Mouse (Mus musculus): ENCODE results near the gene Pi4k2b. TPM values are rescaled to one million over a fixed set of nuclear protein-coding genes. Genes with fewer than 3 reads are reported as not detected.
A peak's percentile ranks its signal among the peaks of the same experiment; 100 is the strongest.
"Not testable (repeated sequence)": the region's sequence is repeated elsewhere in the genome, so short reads cannot be mapped to it uniquely, and the experiment has no call there.

Pi4k2b gene
- total RNA-seq (2021): 1 to 10 TPM; 1.2 TPM
- long read RNA-seq, experiment 1, partial matches to known transcripts: 0 of 1 reads
- long read RNA-seq, experiment 1, other reads (novel, unspliced or antisense): 0 of 1 reads
- long read RNA-seq, experiment 2, partial matches to known transcripts: 0 of 2 reads
- long read RNA-seq, experiment 2, other reads (novel, unspliced or antisense): 1 of 2 reads

DNA sequence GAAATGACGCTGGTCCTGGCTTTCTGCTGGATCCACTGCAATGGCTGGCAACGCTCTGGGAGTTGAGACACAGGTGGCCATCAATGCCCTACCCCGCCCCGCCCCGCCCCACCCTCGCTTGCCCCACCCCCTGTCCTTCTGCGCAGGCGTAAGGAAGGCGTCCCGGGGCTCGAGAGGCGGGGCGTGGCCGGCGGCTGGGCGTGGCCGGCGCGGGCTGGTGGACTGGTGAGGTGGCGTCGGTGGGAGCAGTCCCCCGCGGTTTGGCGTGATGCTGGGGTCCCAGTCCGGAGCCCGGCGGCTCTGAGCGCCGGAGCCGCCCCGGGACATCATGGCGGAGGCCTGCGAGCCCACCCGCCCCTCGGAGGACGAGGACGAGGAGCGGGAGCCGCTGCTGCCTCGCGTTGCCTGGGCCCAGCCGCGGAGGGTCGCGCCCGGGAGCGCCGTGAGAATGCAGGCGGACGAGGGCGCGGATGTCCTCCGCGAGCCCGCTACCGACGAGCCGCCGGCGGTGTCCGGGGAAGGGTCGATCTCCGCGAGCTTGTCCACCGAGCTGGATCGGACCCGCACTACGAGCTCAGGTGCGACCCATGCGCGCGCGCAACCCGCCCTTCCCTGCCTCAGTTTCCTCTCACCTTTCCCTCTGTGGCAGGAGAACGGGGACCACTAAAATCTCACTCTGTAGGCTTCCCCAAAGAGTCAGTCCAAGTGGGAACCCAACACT, at the start of gene Pi4k2b:
TSS of gene Pi4k2b (plus strand) at position 184 of the 721 bp plus-strand sequence.
- peak within 1 kb of the TSS; percentile 84 for H3K27ac ChIP-seq
- DNase-seq: peak; percentile 91
- no peak for TF ChIP-seq CTCF (IDR thresholded peaks at IDR 0.05)
- peak within 1 kb of the TSS; percentile 97 for H3K4me3 ChIP-seq
- intact Hi-C loops (cut with DNase I): loop anchor here (5.0 kb wide), 1 partner anchor 74 kb away; the partner anchor contains the start of gene Sepsecs

DNA sequence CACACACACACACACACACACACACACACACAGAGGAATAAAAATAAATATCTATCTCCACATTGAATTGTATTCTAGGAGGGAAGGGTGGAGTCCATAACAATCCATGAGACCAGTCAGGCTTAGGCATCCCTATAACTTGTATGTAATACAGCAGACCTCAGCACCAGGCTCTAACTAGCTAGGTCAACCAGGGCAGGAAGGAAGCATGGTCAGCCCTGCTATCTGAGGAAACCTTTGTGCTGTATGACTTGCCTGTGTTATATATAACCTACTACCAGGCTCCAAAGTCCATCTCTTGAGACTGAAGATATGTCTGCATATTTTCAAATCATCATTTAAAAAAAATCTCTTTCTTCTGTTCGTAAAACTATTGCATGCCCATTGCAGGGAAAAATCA, 44.1 kb upstream of the Pi4k2b start:
- Histone ChIP-seq H3K27ac (no peak overlapping the region), H3K4me3 (no peak overlapping the region)
- no peak for TF ChIP-seq CTCF (IDR thresholded peaks at IDR 0.05)
- no peak for DNase-seq
- intact Hi-C loops (cut with DNase I): no loop called here

DNA sequence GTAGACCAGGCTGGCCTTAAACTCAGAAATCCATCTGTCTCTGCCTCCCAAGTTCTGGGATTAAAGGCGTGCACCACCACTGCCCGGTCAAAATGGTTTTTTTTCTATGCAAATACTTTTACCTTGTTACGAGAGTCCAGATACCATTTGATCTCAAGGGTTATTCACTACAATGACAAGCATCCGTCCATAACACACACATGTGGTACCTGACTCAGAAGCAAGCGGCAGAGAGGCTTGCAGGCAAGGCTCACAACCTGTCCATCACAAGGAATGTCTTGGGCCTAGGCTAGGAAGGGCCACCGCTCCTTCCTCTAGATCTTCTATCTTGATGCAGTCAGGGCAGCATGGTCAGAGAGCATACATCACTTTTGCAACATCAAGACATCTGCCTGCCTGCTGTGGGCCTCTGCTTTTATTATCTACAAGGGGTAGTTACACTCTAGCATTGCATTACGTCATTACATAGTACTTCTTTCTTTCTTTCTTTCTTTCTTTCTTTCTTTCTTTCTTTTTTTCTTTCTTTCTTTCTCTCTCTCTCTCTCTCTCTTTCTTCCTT, 43.4 kb upstream of the Pi4k2b start:
- intact Hi-C loops (cut with DNase I); H3K4me3 ChIP-seq; H3K27ac ChIP-seq; DNase-seq: not testable (repeated sequence)

DNA sequence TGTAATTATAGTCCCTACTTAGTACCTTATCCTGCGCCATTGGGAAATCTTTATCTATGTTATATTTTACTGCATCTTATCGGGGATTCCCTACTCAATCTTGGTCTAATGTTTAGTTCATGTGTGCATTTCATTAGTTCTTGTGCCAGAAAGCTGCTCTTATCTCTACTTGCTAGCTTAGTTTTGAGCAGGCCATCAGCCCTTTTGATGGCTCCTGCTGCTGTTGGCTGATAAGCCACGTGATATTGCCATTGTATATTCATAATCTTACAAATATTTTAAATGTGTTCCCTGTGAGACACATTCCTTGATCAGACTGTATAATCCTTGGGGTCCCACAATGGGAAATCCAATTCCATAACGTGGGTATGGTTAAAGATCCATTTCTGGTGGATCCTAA, 36.8 kb upstream of the Pi4k2b start:
- intact Hi-C loops (cut with DNase I): no loop called here
- DNase-seq: no peak
- H3K4me3 ChIP-seq: no peak overlapping the region
- TF ChIP-seq CTCF (IDR thresholded peaks at IDR 0.05): no peak
- no peak overlapping the region for H3K27ac ChIP-seq

DNA sequence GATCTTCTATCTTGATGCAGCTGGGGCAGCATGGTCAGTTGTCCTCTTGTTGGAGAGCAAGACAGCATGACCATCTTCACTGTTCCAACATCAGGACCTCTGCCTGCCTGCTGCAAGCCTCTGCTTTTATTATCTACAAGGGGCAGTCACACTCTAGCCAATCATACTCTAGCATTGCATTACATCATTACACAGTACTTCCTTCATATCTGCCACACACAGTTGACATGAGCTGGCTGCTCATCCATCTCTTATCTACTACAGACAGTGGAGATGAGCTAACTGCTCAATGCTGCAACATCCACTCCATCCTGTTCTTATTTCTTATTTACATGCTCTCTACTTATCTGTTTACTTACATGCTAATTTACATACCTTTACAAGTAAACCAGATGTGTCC, 28.7 kb upstream of the Pi4k2b start:
- Histone ChIP-seq H3K27ac (no peak overlapping the region), H3K4me3 (no peak overlapping the region)
- no peak for DNase-seq
- no peak for TF ChIP-seq CTCF (IDR thresholded peaks at IDR 0.05)
- intact Hi-C loops (cut with DNase I): no loop called here

DNA sequence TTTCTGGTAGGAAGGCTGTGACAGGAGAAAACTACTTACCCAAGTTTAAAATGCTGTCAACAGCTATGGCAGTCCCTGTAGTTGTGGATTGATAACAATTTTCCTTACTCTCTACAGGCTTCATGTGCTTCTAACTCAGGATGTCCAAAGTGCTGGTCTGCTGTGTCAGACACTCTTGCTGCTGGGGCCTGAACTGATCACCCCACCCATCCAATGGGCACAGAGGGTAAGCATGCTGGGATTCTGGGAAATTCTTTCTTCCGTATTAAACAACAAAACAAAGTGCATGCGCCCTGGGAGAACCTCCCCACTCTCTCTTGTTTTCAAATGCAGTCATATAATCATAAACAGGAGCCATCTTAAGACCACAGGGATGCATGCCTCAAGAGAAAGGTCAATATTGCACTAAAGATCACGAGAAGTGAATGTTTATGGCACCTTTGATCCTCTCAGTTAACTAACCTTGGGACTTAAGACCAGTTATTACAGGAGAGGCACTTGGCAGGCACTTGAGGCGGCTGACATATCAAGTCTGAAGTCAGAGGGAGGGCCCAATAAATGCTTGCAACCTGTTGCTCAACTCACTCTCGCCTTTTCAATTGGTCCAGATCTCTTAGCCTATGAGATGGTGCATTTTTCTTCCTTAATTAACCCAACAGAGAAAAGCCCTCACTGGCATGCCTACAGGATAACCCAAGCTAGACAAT, 24.5 kb upstream of the Pi4k2b start:
- no peak overlapping the region for H3K4me3 ChIP-seq
- DNase-seq: no peak
- intact Hi-C loops (cut with DNase I): no loop called here
- TF ChIP-seq CTCF (IDR thresholded peaks at IDR 0.05): no peak
- H3K27ac ChIP-seq: no peak overlapping the region

DNA sequence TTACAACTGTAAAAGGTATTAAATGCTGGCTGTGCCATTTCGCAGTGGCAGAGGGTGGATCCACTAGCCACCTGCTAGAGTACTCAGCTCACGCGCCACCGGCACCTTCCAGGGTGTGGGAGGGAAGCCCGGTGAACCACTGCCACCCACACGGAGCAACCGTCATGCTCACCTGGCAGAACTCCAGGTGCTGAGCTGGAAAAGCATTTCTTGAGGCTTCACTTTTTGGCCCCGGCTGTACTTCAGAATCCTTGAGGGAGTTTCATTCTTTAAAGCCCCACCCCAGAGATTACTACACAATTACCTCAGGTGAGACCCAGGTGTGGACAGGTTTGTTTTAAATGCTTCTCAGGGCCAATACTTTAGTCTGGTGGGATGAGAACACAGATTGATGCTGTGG, 20.4 kb upstream of the Pi4k2b start:
- DNase-seq: peak; percentile 25
- Histone ChIP-seq H3K27ac (no peak overlapping the region), H3K4me3 (no peak overlapping the region)
- no peak for TF ChIP-seq CTCF (IDR thresholded peaks at IDR 0.05)
- intact Hi-C loops (cut with DNase I): no loop called here

DNA sequence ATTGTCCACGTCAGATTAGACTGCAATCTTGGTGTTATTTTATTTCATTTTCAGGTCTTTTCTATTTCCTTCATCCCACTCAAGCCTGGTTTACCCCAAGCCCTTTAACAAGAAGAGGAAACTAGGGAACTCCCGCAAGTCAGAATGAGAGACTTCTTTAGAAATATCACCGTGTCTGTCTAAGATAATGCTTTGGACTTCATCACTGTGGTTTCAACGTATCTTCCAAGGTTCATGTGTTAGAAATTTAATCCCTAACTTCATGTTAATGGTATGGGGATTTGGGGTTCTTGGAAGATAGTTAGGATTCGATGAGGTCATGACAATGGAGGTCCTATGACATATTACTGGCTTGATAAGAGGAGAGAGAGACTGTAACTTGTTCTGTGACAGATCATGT, 13.6 kb upstream of the Pi4k2b start:
- Histone ChIP-seq H3K27ac (no peak overlapping the region), H3K4me3 (no peak overlapping the region)
- TF ChIP-seq CTCF (IDR thresholded peaks at IDR 0.05): no peak
- DNase-seq: no peak
- intact Hi-C loops (cut with DNase I): no loop called here

DNA sequence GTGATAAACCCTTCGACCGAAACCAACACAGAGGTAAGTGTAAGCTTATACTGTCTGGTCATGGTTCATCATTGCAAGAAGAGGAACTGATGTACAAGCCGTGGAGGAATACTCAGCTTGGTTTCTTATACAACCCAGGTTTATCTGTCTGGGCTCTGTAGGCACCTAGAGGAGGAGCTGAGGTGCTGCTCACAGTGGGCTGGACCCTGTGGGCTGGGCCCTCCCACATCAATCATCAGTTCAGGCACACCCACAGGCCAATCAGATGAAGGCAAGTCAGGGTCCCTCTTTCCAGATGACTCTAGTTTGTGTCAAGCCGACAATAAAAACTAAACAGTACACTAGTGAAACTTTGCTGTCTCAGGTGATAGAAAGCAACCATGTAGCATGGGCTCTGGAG, 8.6 kb upstream of the Pi4k2b start:
- Histone ChIP-seq H3K27ac (no peak overlapping the region), H3K4me3 (no peak overlapping the region)
- intact Hi-C loops (cut with DNase I): no loop called here
- TF ChIP-seq CTCF (IDR thresholded peaks at IDR 0.05): no peak
- DNase-seq: no peak

DNA sequence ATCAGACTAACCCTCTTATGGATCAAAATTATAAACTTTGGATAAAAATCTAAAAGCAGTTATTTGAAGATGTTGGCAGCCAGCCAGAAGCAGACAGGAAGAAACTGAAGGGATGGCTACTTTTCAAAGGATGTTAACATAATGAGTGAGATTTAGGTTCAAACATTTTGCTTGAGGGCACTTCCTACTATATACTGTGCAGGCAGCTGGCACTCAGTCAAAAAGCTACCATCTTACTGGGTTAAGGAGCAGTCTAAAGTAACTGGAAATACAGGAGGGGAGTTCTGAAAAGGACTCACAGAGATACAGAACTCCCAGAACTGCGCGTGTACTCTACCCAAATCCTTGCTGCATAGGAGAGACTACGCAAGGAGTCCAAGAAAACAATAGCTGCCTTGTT, 5.3 kb upstream of the Pi4k2b start:
- intact Hi-C loops (cut with DNase I): no loop called here
- H3K4me3 ChIP-seq: no peak overlapping the region
- TF ChIP-seq CTCF (IDR thresholded peaks at IDR 0.05): no peak
- no peak for DNase-seq
- H3K27ac ChIP-seq: no peak overlapping the region

DNA sequence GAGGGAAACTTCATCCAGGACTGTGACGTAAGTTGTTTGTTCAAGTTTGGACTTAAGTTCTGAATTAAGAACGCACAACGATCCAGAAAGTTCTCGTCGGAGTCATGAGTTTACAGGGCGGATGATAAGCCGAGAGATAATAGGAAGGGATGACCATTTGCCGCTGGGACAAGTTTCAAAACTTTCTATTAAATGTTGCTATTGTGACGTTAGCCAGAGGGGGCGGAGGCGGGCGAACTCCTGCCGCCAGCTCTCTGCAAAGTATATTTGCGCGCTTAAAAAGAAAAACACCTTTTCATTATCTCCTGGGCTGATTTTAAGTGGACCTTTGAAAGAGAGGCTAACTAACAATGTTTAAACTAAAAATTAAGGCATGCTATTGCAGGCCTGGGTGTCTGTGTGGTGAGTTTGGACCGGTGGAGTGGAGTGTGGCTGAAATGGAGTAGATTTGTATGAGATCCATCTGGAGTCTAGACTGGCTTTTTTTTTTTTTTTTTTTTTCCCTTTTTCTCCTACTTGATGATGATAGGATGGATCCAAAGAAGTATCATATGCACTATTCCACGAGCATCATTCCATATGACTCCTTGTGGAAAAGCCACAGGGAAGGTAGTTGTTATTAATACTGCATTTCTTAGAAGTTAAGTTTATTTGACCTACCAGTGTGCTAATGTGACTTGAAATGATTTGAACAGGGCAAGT, 889 bp downstream of the Pi4k2b start:
- peak; percentile 35 for DNase-seq
- peak; percentile 44 for TF ChIP-seq CTCF (IDR thresholded peaks at IDR 0.05)
- intact Hi-C loops (cut with DNase I): loop anchor here (5.0 kb wide), 1 partner anchor 75 kb away; the partner anchor contains the start of gene Sepsecs

DNA sequence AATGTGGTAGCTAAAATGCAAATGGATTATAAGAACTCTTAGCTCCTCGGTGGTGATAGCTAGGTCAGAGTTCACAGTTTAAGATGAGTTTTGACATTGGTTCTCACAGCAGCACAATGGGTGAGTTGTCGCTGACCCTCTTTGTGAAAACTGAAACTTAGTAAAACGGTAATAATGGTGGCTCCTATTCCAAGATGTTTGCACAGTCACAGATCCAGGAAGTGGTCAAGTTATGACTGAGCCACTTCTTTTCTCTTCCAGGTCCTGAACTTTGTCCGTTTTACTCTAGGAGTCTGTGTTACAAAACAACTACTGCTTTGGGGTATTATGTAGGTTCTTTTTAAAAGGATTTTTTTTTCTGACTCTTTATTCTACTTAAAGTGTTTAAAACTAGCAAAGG, 1.9 kb downstream of the Pi4k2b start:
- no peak for DNase-seq
- Histone ChIP-seq H3K4me3 (peak overlapping the region; percentile 97), H3K27ac (no peak overlapping the region)
- intact Hi-C loops (cut with DNase I): loop anchor here (5.0 kb wide), 1 partner anchor 76 kb away; the partner anchor contains the start of gene Sepsecs
- TF ChIP-seq CTCF (IDR thresholded peaks at IDR 0.05): no peak

More for the DNA sequence above, 889 bp downstream of the Pi4k2b start:
- peak overlapping the region; percentile 84 for H3K27ac ChIP-seq
- peak overlapping the region; percentile 97 for H3K4me3 ChIP-seq
